Mouse (Mus musculus) kidney, adult 18-20 months (tissue): ENCODE measurements around the gene Abce1.
"Not testable (repeated sequence)": the region's sequence is repeated elsewhere in the genome, so short reads cannot be mapped to it uniquely, and the experiment has no call there.

Experiments
- DNase-seq: peaks from one replicate; pipeline ENCODE4 v3.0.0; 2021

Gene Abce1

DNA sequence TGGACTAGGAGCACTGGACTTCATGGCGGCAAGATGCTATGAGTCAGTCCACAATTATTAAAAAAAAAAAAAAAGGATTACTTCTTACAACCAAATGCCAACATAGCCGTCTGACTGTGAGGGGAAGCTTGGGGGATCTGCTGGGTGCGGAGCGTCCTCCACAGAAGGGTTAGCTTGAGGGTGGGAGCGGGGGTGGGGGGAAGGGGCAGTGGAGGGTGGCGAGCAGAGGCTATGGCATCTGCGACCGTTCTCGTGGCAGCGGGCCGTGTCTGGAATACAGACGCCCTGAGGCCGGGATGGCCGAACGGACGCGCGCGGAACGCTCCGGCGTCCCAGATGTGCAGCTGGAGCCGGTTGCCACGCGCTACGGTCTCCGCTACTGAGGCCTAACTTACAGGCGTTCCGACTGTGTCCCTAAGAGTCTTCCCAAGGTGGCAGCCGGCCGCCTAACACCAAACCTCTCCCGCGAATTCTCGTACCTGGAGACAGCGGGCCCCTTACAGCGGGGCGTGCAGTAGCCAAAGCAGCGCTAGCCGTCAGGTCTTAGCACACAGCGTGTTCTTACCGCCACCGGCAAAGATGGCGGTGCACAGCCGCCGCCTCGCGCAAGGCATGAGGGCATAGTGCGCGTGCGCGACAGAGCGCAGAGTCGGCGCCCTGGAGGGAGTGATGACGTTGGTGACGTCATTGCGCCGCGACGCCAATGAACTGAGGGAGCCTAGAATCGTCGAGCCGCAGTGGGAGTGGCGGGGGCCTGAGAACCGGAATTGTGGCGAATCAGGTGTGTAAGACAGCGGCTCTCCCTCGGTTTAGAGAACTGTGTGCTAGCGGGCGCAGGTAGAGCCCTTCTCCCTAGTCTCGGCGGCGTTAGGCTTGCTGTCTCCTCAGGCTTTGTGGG lies at the start of gene Abce1, which contains the start of gene Anapc10:
Gene Abce1 (minus strand): TSS at position 677 of the 898 bp plus-strand sequence.
Gene Anapc10 (plus strand): TSS at position 757 of the 898 bp plus-strand sequence.
- peak; percentile 99 for DNase-seq

DNA sequence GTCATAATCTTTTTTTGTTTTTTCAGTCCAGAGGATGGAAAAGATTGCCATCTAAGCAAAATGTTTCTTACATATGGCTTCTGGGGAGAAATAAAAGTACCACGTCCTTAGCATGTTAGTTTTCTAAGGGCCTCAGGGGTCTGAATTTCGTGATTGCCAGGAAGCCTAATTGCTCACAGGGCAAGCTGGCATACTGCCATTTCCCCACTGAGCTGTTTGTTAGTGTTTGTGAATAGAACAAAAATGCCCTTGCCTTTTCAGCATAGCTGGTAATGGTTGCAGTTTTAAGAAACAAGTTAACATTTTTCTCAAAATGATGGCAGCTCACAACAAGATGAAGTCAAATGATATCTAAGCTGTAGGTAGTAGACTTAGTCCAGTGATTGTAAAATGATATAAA lies 38.8 kb upstream of the Abce1 start:
- no peak for DNase-seq

DNA sequence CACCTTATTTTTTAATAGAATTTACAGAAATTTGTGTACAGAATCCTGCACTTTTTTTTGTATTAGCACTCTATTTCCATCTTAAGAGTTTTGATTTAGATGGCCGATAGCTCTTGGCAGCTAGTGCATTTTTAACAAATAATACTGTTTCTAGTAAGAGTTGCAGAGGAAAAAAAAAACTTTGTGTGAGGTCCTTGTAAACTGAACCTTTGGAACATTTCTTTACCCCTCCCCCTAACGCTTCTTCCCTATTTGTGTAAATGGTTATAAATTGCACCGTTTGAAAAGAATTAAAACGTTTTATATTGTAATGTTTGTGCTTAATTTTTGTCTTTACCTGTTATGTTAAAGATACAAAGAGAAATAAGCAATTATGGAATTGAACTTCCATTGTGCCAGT lies 37.1 kb upstream of the Abce1 start:
- no peak for DNase-seq

DNA sequence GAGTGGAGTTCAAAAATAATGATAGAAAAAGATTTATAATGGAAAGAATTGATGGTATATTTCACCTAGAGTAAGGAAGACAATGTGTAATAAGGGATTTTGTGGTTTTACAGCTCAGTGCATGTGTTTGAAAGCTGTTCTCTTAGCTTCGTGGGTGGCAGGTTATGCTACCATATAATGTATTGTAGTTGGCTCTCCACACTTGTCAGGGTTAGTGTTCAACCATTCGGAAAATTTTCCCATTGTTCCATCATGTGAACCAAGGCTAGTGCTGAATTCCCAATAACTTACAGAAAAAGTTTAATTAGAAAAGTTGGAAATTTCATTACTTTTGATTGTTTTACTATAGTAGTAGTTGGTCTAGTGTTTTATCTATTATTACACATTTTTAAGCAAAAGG lies 36.6 kb upstream of the Abce1 start:
- DNase-seq: no peak

DNA sequence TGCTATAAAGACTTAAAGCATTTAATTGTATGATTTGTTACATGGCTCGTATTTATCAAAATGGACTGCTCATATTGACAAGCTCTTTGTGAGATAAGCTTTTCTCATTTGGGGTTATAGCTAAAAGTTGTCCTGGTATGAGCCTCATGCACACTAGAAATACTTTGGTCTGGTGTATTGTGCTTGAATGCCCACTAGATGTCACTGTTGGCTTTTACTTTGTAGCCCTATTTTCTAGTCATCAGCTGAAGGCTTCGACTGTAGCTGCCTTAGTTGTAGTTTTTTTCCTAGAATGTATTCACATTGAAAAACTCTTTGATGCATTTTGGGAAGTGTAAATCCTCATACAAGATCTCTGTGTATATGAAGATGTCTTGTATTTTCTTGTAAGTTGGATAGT lies 22.8 kb upstream of the Abce1 start:
- no peak for DNase-seq

DNA sequence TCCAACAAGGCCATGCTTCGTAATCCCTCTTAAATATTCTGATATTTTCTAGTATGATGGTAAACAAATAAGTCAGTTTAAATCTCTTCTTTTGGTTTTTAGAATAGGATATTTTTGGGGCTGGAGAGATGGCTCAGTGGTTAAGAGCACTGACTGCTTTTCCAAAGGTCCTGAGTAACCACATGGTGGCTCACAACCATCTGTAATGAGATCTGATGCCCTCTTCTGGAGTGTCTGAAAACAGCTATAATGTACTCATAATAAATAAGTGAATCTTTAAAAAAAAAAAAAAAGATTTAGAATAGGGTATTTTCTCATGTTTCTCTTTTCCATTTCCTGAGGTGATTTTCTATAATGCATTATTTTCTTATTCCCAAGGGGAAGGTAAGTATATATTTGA lies 16.4 kb upstream of the Abce1 start:
- DNase-seq: no peak

DNA sequence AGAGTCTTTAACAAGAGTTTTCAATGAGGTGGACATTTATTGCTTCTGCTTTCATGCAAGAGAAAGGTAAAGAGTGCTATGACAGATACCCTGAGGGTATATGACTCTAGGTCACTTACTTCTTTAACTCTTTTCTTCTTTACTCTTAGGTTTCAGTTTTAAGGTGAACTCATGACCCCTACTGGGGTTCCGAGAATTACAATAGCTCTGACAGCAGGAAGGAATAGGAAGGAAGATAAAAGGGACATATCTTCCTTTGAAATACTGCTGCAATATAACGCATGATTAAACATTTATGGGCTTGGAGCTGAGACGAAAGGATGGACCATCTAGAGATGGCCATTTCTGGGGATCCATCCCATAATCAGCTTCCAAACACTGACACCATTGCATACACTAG lies 13.0 kb upstream of the Abce1 start:
- no peak for DNase-seq

DNA sequence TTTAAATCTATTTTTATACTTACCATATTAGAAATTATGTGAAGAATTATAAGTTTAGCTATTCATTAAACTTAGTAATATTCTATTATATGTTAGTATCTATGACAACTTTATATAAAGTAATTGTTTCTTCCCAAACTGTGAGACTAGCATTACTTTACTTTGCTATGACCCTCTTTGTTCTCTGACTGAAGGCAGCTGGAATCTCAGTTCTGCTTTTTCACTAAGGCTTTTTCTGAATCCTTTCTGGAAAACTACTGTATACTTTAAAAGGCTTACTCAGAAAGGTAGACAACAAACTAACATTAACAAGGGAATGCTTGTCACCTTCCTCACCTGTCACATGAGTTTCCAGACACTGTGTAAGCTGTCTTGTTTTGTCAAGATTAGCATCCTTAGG lies 11.8 kb upstream of the Abce1 start:
- no peak for DNase-seq

DNA sequence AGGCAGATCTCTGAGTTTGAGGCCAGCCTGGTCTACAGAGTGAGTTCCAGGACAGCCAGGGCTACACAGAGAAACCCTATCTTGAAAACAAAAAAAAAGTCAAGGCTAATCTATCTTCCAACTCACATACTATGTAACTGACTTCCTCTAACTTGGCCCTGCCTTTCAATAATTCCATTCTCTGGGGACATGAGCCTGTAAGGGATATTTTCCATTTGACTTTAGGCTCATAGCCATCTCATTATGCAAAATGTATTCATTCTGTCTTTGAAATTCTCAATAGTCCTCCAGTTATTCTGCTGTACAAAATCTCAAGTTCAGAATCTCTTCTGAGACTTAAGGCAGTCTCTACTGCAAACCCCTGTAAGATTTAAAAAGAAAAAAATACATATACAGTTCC lies 10.0 kb upstream of the Abce1 start:
- DNase-seq: no peak

DNA sequence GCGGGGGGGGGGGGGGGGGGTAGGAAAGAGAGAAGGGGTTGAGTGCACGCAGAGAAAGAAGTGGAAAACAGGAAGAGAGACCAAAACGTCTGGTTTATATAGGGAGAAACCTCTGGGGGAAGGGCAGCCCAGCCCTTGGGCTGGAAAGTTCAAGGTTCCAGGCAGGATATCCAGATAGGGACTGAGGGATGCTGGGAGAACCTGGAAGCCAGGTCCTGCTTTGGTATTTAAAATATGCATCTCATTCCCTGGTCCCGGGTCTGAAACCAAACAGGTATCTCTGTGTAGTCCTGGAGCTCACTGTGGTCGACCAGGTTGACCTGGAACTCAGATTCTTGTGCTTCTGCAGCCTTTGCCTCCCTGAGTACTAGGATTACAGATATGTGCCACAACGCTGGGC lies 1.1 kb upstream of the Abce1 start:
- no peak for DNase-seq

DNA sequence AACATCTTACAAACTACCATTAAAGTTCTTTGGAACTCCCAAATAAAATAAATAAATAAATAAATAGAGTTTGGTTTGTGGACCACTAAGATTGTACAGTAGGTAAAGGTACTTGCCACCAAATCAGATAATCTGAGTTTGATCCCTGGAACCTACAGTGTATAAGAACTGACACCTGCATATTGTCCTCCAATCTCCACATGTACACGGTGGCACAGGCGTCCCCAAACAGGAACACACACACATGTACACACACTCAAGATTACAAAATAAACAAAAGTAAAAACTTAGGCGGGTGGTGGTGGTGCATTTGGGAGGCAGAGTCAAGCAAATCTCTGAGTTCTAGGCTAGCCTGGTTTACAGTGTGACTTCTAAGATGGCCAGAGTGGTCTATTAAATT lies 4.9 kb downstream of the Abce1 start:
- DNase-seq: no peak

DNA sequence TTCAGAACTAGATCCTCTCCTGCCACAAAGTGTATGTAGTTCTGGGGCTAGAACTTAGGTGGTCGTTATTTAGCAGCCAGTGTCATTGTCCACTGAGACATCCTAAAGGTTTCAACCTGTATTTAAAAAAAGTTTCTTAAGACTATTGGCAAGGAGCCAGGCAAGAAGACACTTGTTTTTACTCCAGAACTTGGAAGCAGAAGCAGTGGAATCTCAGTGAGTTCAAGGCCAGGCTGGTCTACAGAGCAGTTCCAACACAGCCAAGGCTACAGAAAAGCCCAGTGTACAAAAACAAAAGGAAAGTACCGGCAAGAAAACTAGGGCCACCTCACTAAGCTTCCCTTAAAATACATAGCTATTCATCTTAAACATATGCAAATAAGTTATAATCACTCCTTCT lies 19.0 kb downstream of the Abce1 start:
- DNase-seq: no peak

DNA sequence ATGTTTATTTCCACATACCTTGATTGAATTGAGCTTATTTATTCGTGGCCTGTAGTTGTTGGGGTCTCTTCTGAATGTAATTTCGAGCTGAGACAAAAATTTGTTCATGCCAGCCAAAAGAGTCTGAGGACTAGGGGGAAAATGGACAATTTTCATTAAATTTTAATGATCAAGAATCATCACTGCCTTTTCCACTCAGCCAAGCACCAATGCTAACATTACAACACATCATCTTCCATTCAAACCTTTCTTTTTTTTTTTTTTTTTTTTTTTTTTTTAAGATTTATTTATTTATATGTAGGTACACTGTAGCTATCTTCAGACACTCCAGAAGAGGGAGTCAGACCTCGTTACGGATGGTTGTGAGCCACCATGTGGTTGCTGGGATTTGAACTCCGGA lies 25.6 kb downstream of the Abce1 start:
- DNase-seq: not testable (repeated sequence)

DNA sequence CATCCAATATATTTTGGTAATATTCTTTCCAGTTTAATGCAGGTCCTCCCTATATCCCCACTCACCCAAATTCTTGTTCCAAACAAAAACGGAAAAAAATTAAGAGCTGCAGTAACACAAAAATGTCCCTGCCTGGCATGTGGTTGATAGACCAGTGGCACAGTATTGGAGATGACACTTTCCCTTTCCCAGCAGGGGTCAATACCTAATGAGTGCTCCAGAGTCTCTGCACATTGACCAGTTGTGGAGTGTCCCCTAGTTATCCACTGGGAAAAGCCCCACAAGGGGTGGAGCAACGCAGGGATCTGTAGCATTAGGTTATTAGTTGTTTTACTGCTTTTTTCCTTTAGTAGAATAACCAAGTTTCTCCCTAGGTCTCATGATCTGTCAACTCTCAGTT lies 30.6 kb downstream of the Abce1 start:
- DNase-seq: no peak

DNA sequence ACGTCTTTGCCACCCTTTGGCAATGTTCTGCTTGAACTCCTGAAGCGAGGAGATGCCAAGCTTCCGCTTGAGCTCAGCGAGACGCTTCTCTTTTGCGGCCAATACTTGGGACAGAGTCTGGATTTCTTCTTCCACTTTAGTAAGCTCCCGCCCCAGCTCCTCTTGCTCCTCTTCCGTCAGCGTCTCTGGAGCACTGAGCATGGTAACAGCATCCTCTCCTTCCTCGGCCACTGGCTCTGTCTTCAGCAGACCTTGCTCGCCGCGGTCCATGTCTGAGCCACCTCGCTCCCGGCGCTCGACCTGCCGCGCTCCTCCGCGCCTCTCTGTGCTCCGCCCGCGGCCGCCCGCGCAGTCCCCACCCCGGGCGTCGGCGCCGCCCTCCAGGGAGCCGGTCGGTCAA lies 31.0 kb downstream of the Abce1 start:
- DNase-seq: peak; percentile 28

DNA sequence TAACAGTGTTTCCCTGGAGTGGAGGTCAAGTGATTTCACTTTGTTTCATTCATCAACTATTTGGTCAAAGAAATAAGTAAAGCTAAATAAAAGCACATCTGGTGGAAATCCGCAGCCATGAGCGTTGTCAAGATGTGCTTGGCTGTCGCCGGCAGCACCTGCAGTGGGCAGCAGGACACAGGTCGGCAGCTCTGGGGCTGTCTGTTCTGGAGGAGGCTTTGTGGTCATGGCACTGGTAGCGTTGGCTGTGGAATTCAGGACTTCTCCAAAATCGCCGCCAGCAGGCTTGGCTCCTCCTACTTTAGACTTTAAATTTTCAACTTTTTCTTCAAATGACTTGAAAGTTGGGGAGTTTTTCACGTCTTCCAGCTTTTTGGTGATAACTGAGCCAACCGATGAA lies 31.5 kb downstream of the Abce1 start:
- not testable (repeated sequence) for DNase-seq

DNA sequence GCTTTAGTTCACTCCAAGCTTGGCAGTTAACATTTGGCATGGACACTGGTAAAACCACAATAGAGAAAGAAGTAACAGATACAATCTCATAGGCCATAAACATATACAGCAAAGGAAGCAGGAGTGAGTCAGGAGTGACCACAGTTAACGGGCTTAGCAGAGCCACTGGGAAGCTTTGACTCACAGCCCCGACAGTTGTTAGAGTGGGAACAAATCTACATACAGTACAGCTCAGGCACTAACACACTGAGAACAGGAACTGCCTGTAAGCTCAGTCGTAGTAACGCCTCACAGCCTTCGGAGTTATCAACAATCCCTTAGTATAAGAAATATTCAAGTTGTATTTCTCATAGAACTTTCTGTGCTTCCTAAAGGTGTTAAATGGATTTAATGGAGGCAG lies 32.5 kb downstream of the Abce1 start:
- no peak for DNase-seq

DNA sequence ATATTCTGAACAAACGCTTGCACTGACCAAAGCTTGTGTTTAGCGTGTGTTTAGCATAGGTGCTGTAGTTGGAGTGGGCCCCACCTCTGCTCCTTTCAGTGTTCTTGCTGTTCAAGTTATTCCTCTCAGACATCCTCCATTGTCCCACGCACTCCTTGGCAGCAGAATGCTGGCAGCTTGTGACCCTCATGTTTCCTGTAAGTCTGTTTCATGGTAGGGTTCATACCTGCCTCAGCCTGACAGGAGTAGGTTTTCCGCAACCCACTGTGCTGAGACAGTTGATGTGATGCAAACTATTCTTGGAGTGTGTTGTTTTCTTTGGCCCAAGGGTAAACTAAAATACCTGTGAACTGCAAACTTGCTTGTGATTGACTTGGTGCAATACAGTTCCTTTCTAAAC lies 35.1 kb downstream of the Abce1 start:
- no peak for DNase-seq

DNA sequence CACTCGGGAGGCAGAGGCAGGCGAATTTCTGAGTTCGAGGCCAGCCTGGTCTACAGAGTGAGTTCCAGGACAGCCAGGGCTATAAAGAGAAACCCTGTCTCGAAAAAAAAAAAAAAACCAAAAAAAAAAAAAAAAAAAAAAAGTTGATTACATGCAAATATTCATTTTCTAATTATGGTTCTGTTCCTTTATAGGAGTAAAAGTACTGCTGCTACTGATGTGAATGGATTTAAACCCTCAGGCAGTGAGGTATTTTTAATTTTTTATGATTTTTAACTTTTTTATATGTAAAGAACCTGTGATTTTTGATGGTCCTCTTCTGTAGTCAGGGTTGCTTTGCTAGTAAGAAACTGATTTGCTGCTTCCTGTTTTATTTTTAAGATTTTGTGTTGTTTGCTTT lies 52.8 kb downstream of the Abce1 start:
- DNase-seq: not testable (repeated sequence)

DNA sequence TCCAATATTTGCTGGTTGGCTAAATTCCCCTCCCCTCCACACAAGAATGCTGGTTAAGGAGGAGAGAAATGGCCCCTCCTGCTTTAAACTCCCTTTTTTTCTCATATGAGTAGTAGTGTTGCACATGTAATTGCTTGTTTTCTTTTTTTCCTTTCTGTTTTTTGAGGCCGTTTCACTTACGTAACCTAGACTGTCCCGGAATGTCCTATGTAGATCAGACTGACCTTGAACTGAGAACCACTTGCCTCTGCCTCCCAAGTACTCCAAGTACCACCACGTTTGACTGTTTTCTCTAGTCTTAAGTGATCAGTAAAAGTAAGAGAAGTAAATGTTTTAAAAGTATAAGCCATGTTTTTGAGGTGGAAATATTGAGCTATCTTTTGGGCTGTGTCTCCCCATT lies 57.8 kb downstream of the Abce1 start:
- DNase-seq: no peak

DNA sequence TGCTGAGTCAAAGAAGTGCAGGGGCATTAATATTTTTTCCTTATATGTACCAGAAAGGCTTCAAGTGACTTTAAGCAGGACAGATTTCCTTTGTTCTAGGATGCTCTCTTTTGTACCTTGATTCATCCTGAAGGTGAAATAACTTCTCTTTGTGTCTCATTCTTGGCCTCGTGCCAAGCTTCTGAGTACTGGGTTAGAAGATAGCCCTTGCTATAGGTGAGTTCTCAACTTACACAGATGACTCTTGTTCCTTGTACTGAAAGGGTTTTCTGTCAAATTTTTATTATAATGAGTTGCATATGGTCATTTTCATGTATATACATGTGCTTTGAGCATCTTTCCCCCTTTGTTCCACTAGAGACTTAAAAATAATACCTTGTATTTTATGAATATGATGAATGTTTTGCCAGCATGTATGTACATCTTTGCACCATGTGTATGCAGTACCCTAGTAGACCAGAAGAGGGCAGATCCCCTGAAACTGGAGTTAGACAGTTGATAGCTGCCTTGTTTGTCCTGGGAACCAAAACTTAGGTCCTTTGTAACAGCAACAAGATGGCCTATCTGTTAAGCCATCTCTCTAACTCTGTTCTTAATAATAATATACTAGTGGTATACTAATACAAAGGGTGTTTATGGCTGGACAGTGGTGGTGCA lies 61.3 kb downstream of the Abce1 start:
- DNase-seq: no peak

DNA sequence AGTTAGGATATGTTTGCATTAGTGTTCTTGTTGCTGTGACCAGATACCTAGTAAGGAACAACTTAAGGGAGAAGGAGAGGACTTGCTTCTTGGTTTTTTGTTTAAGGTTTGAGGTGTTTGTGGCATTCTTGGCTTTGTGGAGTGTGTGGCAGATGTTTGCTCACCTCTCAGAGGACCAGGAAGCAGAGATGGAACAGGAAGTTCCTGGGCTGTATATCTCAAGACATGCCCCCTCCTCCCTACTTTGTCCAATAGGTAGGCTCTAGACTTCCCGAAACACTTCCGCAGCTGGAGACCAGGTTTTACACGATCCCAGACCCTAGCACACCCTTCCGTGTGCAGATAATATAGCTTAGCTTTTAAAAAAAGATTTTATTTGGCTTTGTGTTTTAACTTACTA lies 62.0 kb downstream of the Abce1 start:
- no peak for DNase-seq

DNA sequence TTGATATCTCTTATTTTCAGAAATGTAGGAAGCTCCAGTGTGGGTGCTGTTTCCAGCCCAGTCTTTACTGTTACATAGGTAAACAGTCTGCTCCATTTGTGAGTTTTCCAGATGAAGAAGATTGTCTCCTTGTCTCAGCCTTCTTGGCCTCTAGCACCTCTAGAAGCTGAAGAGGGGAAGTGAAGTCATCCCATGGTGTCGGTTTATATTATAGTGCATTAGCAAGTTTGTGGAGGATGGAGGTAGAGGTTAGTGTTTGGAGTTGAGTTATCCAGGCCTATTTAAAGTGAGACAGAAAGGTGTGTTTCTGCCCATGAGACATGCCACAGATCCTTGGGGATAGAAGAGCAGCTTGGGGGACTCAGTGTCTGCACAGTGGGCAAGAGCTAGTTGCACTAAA lies 70.4 kb downstream of the Abce1 start:
- no peak for DNase-seq
